Mouse (Mus musculus) spleen, postnatal 0 days (tissue): ENCODE data around the gene Vmn2r20. TPM values are rescaled to one million over a fixed set of nuclear protein-coding genes. Genes with fewer than 3 reads are reported as not detected.

Experiments
- polyA plus RNA-seq: library from polyadenylated mRNA; unstranded; fragments of >200 nt; fragmentation: Nextera tagmentation; extraction: Ambion mirVana; gene quantifications from 2 replicates; pipeline ENCODE4 v1.2.1, GENCODE M21; 2015

The Vmn2r20 gene
- not detected in 2 replicates for polyA plus RNA-seq

GRCm38 (mm10) chr6:123418016-123418415 is at the start of gene Vmn2r20:
Gene Vmn2r20, minus strand, starts transcription at chr6:123418116.

Other genes with a start within 250 kb of the Vmn2r20 start
- gene Clec4b2, start 245.2 kb downstream of the Vmn2r20 start, polyA plus RNA-seq = 0.13 and 0.25 TPM in 2 replicates
- gene Clec4n, start 188.3 kb downstream of the Vmn2r20 start, polyA plus RNA-seq = 17.1 and 30.0 TPM in 2 replicates
- 10.6 and 11.8 TPM in 2 replicates for gene Clec4d, start 156.0 kb downstream of the Vmn2r20 start, polyA plus RNA-seq
- gene Clec4e, start 128.2 kb downstream of the Vmn2r20 start, polyA plus RNA-seq = 2.6 and 3.1 TPM in 2 replicates
- gene Vmn2r19, start 109.8 kb downstream of the Vmn2r20 start, polyA plus RNA-seq = not detected in 2 replicates
- not detected in 2 replicates for gene Vmn2r21, start 115.3 kb upstream of the Vmn2r20 start, polyA plus RNA-seq
- not detected in 2 replicates for gene Vmn2r22, start 232.6 kb upstream of the Vmn2r20 start, polyA plus RNA-seq